11 mouse cellular contexts compared by ENCODE assay signal in the genomic region with DNA sequence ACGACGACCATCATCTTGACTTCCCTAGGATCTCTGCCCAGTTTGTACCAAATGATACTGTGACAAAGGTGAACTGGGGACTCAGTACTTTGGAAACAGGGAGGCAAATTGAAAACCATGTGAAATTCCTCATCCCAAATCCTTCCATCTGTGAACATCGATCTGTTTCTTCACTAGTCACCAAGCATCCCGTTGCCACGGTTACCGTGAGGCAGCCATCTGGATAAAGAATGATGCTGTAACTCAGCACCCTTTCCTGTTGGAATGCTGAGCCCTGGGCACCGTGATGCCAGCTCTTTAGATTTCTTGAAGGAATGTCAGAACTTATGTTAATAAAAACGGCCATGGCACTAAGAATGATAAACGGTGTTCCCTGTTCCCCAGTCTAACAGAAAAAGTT. TPM values are rescaled to one million over a fixed set of nuclear protein-coding genes. Genes with fewer than 3 reads are reported as not detected.
A peak's percentile ranks its signal among the peaks of the same experiment; 100 is the strongest.
DNase-seq lines count a peak whose midpoint lies in the region; ATAC-seq lines count a peak whose summit lies in the region.
"Had no signal": no experiment of that assay in that cellular context is flagged by ENCODE, and none has a peak within 500 bp of the region (broad histone marks: within the 10 kb centered on the region; RNA-seq: fewer than 3 reads in every experiment).

No protein-coding gene starts in this region.

- H3K4me3 ChIP-seq in neural tube, embryonic 11.5 days (ENCODE audit: low read depth, low read length): no peak overlapping the region
- H3K4me3 ChIP-seq in neural tube, embryonic 15.5 days (replicated peaks): no peak overlapping the region

- H3K27me3 ChIP-seq in neural tube, embryonic 11.5 days (ENCODE audit: control insufficient read depth, insufficient read depth, low read length): no peaks in the 10 kb centered on the region
- no peaks in the 10 kb centered on the region for H3K27me3 ChIP-seq in neural tube, embryonic 15.5 days (replicated peaks)

- no peaks in the 10 kb centered on the region for H3K9me3 ChIP-seq in neural tube, embryonic 11.5 days (ENCODE audit: control insufficient read depth, low read length)
- H3K9me3 ChIP-seq in neural tube, embryonic 15.5 days (replicated peaks): no peaks in the 10 kb centered on the region

- no peak overlapping the region for H3K9ac ChIP-seq in neural tube, embryonic 11.5 days (ENCODE audit: low read length)
- no peak overlapping the region for H3K9ac ChIP-seq in neural tube, embryonic 15.5 days (replicated peaks)

- DNase-seq in neural tube, embryonic 11.5 days (ENCODE audit: low spot score): peak; percentile 69
- DNase-seq in frontal cortex, postnatal 10 days (ENCODE audit: low spot score in 2 of 2): peak; percentile 64 to 71
- peak; percentile 62 for DNase-seq in left cerebral cortex, postnatal 4 days
- DNase-seq in spleen, postnatal 14 days (ENCODE audit: low spot score in 2 of 2): no peak
- DNase-seq in lung, postnatal 4 days: no peak
- DNase-seq in heart, adult 9 months (ENCODE audit: low spot score in 2 of 2): no peak
- DNase-seq in gastrocnemius, adult 8-10 months (ENCODE audit: low spot score in 2 of 2): no peak
- DNase-seq: adrenal gland, postnatal 10 days; kidney, adult 18-20 months; thymus, postnatal 36 days had no signal

- WGBS in neural tube, embryonic 11.5 days: 70% methylated on average over 9 of the region's 9 CpGs
- WGBS in neural tube, embryonic 15.5 days: 50% methylated on average over 9 of the region's 9 CpGs

- H3K4me2 ChIP-seq in neural tube, embryonic 11.5 days (ENCODE audit: low read depth): no peak overlapping the region
- no peak overlapping the region for H3K4me2 ChIP-seq in neural tube, embryonic 15.5 days

- H3K4me1 ChIP-seq in neural tube, embryonic 11.5 days (ENCODE audit: control insufficient read depth, insufficient read depth, low read length): no peaks in the 10 kb centered on the region
- H3K4me1 ChIP-seq in neural tube, embryonic 15.5 days: peaks cover 30% of the 10 kb centered on the region

- no peak overlapping the region for H3K27ac ChIP-seq in neural tube, embryonic 11.5 days (ENCODE audit: low read depth, low read length)
- no peak overlapping the region for H3K27ac ChIP-seq in neural tube, embryonic 15.5 days (replicated peaks)

- intact Hi-C loops in left cerebral cortex, postnatal 4 days (cut with DNase I): no loop called here

- H3K36me3 ChIP-seq in neural tube, embryonic 11.5 days (ENCODE audit: control insufficient read depth, insufficient read depth, low read length): no peaks in the 10 kb centered on the region
- no peaks in the 10 kb centered on the region for H3K36me3 ChIP-seq in neural tube, embryonic 15.5 days

- ATAC-seq in neural tube, embryonic 11.5 days (ENCODE audit: insufficient read depth, low FRiP score, low TSS enrichment): no peak; the same call in 1 of the 2 replicates
- no peak for ATAC-seq in neural tube, embryonic 15.5 days (ENCODE audit: low FRiP score)

RNA-seq across cellular contexts. Expression of a gene that starts 29.5 kb away (rescaled TPM):
- 781 and 804 TPM in 2 replicates for polyA plus RNA-seq in neural tube, embryonic 11.5 days (2014; fragmentation: Nextera tagmentation; extraction: Ambion mirVana)
- polyA plus RNA-seq in neural tube, embryonic 15.5 days (2015; fragmentation: Nextera tagmentation; extraction: Ambion mirVana): 311 and 368 TPM in 2 replicates
- total RNA-seq in left cerebral cortex, postnatal 4 days (2021): 100 to 1,000 TPM; 164 to 165 TPM
- total RNA-seq in gastrocnemius, adult 8-10 months (2022): 10 to 100 TPM; 78.9 to 95.9 (median 82.7) TPM

RNA-seq across cellular contexts. Expression of a gene that starts 41.0 kb away (rescaled TPM):
- 32.7 and 34.0 TPM in 2 replicates for polyA plus RNA-seq in neural tube, embryonic 11.5 days (2014; fragmentation: Nextera tagmentation; extraction: Ambion mirVana)
- 20.1 and 20.5 TPM in 2 replicates for polyA plus RNA-seq in neural tube, embryonic 15.5 days (2015; fragmentation: Nextera tagmentation; extraction: Ambion mirVana)
- total RNA-seq in left cerebral cortex, postnatal 4 days (2021): 10 to 100 TPM; 30.4 to 33.2 TPM
- total RNA-seq in gastrocnemius, adult 8-10 months (2022): 1 to 10 TPM; 3.0 to 6.3 (median 5.8) TPM

RNA-seq across cellular contexts. Expression of a gene that starts 47.2 kb away (rescaled TPM):
- 0.16 TPM in 2 replicates for polyA plus RNA-seq in neural tube, embryonic 11.5 days (2014; fragmentation: Nextera tagmentation; extraction: Ambion mirVana)
- 0.38 and 0.69 TPM in 2 replicates for polyA plus RNA-seq in neural tube, embryonic 15.5 days (2015; fragmentation: Nextera tagmentation; extraction: Ambion mirVana)
- total RNA-seq in left cerebral cortex, postnatal 4 days (2021): under 1 TPM; 0.28 to 0.38 TPM
- total RNA-seq in gastrocnemius, adult 8-10 months (2022): 1 to 10 TPM; 1.7 to 3.8 (median 3.4) TPM

Comparison
In these comparisons a context has a peak if more than half of its experiments do, and no peak if none do; other contexts are left out.
1. DNase-seq: peak in neural tube, embryonic 11.5 days (single experiment), frontal cortex, postnatal 10 days (2 of 2) and left cerebral cortex, postnatal 4 days (single experiment); none in spleen, postnatal 14 days (0 of 2), lung, postnatal 4 days (0 of 2), heart, adult 9 months (0 of 2) and gastrocnemius, adult 8-10 months (0 of 2).
2. RNA of a gene that starts 41.0 kb away (total RNA-seq): 30.4 to 33.2 TPM in left cerebral cortex, postnatal 4 days; 3.0 to 6.3 TPM in gastrocnemius, adult 8-10 months; every median in the first group is over 4 times any median in the second.